Mouse (Mus musculus) neutrophil, adult 5-6 weeks (primary cell): ENCODE data around the gene Gm20716. TPM values are rescaled to one million over a fixed set of nuclear protein-coding genes. Genes with fewer than 3 reads are reported as not detected.
"Not testable (repeated sequence)": the region's sequence is repeated elsewhere in the genome, so short reads cannot be mapped to it uniquely, and the experiment has no call there.

Experiments
- ATAC-seq: fragments of 151-379, 151-347 bp; 2 replicates; pipeline ENCODE4 v1.8.0; 2017; ENCODE audit warnings: mild to moderate bottlenecking, moderate TSS enrichment; ENCODE audit not compliant: insufficient number of reproducible peaks, poor library complexity, low FRiP score, severe bottlenecking; ENCODE audit errors: extremely low read depth
- total RNA-seq: library from RNA; stranded (forward); fragments of 200-1000 nt; gene quantifications from 2 replicates; pipeline ENCODE4 v1.2.3, GENCODE M21; 2017

Gm20716 gene
- total RNA-seq, 1 experiment from 2014 or later = 44.1 TPM

DNA sequence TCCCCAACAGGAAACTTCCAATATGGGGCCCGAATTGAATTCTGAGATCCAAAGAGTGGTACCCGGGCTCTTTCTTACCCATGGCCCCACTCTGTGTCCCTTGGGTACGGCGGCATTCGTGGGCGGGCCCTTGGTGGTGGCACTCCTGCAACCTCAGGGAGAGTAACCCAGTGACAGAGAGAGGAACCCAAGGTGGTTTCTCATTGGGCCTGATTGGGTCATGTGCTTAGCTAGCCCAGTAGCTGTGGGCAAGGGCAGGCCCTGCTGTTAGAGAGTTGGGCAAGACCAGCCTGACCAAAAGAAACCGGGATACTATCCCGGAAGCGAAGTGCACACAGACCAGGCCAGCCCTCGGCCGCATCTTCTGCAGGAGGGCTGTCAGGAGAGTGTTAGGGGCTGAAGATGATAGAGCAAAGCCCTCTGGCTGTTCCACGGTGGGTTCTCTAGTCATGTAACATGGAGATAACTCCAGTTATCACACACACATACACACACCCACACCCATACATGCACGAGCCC, 59.9 kb downstream of the Gm20716 start:
- ATAC-seq = peak; percentile 93

DNA sequence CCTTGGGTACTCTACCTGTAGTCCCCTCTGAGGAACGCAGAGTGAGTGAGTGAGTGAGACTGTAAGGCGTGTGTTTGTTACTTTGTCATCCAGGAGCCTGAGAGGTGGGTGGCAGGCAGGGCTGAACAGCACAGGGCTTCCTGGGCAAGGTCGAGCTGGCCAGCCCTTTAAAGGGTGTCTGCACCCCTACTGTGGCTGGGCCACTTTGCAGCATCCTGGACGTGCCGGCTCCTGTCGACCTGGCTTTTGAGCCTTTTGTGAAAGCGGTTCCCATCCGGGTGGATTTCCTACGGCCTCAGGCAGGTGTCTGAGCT, 60.4 kb downstream of the Gm20716 start:
- ATAC-seq = no peak

DNA sequence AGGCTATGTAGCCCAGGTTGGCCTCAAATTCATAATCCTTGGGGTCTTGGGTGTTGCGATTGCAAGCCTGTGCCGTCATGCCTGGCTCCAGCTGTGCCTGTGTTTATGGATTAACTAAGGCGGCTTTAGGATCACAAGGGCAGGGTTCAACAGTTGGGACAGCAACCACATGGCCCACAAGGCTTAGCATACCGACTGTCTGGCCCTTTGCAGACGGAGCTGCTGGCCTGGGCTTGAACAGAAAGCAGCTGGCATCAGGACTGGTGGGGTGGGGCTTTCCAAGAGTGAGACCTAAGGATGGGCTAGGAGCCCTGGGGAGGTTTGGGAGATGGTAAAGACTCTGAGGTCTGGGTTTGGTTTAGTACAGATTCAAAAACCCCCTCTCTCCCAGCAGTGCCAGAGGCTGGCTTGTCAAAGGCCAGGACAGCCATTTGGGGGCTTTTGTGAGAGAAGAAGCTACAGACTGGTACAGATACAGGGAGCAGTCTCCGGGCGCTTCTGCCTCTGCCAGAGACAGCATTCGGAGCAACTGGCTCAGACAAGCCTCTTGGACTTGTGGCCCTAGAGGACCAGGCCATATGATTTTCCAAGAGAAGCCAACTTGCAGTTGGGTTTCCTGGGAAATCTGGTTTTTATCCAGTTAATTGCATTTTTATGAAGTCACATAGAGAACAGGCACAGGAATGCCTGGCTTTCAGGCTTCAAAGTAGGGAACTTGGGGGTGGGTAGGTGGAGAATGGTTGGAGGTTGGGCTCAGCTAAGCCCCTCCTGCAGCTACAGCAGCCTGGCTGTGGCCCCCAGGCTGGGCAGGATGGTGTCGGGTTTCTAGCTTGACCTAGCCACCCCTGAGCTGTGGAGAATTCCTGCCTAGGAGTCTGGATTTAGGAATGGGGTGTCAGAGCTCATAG, 61.0 kb downstream of the Gm20716 start:
- no peak for ATAC-seq

DNA sequence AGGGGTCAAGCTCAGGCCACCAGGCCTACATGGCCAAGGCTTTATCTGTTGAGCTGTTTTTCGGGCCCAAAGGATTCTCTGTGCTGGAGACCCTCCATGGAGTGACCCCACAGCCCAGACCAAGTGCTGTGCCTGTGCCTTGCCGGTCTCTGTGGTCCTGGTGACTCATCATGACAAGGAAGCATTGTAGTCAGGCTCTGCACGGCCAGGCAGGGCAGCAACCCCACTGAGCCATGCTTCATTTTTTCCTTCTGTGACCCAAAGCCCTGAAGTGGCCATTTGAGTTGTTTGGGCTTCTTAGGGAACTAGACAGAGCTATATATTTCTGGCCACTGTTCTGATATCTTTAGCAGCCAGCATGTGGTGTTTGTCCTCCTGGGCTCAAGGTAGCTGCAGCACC, 62.4 kb downstream of the Gm20716 start:
- no peak for ATAC-seq

DNA sequence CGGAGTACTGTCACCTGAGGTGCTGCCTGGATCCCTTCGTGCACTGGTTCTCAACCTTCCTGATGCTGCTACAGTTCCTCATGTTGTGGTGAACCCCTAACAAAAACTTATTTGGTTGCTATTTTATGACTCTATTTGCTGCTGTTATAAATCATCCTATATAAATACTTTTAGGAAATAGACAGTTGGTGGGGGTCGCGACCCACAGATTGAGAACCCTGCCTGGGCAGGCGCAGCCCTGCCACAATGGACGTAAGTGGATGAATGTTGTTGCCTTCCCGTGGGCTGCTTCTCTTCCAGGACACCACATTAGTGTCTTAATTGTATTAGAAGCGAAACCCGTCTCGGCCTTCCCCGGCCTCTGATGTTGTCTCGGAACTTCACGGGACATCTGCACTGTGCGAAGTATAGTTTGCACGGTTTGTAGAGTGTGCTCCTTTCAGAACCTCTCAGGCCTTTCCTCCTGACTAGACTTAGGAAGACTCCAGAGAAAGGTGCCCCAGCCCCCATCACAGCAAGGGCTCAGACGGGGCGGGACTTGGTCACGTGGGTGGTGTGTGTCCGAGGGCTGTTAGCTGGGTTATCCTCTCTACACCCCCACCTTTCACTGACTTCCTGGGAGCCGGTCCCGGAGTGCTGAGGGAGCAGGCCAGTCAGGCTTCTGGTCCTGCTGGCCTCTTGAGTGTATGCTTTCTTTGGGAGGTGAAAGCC, 63.3 kb downstream of the Gm20716 start:
- ATAC-seq = no peak

DNA sequence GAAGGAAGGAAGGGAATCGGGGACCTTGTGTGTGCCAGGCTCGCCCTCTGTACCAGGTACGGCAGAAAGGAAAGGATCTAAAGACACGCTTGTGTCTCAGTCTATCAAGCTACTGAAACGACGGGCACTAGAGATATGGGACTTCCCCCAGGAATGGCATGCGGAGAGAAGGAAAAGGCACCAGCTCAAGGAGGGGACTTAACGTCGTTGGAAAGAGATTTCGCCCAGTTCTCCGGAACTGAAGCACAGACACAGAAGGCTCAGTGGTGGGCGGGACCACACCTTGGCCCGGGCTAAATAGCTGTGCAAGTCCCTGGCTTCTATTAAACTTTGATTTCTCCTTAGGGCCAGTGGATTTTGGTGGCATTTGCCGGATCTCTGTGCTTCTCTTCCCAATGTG, 68.2 kb downstream of the Gm20716 start:
- no peak for ATAC-seq

DNA sequence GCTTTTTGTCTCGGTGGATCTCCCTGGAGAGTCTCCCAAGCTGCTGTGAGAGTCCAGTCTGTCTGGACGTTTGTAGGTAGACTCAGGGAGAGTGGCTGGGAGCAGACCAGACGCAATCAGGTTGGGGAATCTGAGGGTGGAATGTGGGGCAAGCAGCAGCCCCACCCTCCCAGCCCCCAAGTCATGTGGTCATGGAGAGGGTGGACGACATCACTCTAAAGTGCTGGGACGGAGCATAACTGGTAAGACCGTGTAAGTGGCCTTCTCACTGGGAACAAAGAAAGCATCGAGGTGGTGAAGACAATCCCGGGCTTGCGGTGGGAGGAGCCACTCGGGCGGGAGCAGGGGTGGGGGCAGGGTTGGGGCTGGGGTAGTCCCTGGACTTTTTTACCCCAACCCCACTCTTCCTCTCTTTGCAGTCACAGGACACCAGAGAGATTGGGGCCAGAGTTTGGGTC, 68.6 kb downstream of the Gm20716 start:
- ATAC-seq = no peak

DNA sequence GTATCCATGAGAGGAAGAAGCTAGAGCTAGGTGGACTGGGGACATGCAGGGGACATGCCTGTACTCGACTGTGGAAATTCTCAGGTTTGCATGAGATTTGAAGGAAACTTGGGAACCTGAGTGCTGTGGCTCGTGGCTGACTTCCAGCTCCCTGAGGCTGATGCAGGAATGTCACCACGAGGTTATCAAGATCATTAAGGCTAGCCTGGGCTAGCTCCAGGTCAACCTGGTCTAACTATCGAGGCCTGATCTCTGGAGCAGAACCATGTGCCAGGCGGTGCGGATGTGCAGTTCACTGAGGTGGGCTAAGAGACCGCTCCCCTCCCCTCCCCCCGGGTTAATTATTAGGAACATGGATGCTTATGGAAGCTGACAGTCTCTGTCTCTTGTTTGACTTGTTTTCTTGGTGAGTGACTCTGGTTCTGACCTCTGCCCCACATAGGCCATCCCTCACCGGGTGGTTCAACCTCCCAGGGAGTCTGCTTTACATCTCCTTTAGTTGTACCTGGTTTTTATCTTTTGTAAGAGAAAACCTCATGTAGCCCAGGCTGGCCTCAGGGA, 69.7 kb downstream of the Gm20716 start:
- no peak for ATAC-seq

DNA sequence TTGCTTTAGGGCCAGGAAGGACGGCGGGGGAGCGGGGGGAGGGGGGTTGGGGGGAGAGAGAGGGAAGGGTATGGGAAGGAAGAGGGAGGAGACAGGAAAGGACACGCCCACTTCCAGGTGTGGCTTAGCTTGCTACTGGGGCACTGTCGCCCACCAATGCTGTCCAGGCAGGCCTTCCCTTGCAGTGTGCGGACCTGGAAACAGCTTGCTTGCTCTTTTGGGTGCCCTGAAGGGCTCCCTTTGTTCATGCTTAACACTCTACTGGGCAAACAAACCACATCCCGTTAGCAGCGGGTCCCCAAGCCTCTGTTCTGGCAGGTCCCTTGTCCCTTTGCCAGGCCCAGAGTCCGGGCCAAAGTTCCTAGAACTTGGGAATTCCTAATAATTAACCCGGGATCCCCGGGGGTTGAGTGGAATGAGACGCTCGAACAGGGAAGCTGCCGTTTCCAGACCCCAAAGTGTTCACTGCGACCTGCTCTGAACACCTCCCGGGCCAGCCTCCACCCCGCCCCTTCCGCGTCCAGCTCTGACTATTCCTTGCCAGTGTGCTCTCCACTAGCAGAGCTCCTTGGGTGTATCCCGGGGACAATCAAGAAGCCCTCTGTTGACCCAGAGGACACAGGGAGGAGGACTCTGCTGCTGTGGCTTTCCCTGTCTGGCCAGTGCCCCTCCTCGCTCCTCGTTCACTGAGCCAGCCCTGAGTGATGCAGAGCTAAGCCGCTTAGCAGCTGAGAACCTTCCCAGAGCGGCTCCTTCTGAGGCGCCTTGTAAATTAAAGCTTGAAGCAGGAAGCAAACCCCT, 71.1 kb downstream of the Gm20716 start:
- peak; percentile 17; the same call in 1 of the 2 replicates for ATAC-seq

DNA sequence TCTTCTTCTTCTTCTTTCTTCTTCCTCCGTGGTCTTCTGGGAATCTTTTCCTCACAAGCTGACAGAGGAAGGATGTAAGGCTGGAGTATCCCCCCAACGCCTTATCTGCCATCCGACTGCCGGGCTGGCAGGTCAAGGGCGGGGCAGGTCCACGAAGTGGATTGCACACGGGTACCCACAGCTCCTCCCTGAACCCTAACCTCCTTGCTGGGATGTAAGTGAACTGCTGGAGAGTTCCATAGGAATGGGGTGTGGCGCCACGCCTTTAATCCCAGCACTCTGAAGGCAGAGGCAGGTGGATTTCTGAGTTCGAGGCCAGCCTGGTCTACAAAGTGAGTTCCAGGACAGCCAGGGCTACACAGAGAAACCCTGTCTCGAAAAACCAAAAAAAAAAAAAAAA, 72.2 kb downstream of the Gm20716 start:
- ATAC-seq = not testable (repeated sequence)

DNA sequence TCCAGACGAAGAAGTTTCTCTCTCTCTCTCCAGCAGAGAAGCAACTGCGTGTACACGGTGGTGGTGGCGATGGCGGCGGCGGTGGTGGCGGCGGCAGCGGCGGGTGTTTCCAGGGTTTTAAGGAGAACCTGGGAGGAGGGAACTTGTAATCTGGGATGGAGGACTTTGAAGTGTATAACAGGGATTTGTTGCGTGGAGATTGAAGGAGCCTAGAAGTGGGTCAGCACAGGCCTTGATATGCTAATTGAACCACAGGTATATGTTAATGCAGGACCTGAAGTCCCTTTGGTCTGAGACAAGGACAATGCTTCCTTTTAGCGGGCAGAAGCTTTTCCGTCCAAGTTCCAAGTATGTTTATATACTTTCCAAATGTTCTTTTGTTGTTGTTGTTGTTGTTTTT, 73.8 kb downstream of the Gm20716 start:
- no peak for ATAC-seq

DNA sequence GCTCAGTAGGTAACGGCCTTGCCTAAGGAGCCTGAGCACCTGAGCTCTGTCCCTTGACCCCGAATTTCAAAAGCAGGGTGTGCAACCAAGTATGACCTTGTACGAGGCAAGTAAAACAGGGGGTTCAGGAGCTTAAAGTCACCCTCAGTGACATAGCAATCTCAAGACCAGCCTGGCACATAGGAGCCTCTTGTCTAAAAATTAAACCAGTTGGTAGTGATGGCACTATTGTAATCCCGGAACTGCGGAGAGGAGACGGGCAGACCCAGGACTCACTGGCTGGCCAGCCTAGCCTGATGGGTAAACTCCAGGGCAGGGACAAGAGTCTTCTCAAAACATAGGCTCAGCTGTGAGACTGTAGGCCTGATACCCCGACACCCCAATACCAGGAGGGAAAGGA, 74.5 kb downstream of the Gm20716 start:
- no peak for ATAC-seq

DNA sequence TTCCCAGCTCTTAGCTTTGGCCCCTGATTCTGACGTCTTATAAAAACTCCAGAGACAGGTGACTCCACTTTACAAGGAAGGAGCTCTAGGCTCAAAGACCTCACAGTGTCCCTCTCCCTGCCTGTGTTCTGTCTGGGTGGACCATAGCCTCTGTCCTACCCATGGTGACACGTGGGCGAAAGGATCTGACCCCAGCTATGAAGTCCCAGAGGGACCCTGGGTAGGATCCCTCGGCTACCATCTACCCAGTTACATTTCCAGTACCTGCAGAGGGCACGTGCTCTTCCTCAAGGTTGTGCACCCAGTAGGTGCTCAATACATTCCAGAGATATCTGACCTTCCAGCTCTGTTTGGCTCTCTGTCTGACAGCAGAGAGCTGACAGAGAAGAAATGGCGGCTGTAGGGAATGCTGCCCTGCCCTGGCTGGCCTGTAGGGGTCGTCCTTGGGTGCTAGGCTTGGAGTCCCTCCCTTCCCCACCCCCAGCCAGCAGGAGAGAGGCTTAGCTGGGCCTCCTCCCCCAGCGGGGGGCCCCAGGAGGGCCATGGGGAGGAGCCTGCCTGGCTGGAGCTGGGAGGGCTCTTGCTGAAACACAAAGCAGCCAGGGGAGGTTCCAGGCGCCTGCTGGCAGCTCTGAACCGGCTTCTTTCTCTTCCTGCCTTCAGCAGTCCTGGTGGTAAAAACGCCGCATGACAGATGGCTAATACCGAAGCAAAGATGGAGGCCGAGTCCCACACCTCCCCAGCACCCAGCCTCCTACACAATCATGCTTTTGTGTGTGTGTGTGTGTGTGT, 75.9 kb downstream of the Gm20716 start:
- peak; percentile 31 for ATAC-seq

DNA sequence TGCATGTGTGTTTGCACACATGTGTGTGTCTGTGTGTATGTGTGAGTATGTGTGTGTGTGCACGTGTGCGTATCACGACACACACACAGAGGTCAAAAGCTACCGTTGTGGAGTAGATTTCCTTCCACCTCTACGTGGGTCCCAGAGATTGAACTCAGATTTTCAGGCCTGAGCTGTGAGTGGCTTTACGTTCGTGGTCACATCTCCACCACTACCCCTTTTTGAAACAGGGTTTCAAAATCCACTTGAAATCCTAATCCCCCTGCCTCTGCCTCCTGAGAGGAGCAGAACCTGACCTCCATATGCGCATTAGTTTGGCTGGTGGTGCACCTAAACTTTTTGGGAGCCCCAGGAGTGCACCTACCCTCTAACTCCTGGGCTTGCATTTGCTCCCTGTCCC, 80.9 kb downstream of the Gm20716 start:
- no peak for ATAC-seq

DNA sequence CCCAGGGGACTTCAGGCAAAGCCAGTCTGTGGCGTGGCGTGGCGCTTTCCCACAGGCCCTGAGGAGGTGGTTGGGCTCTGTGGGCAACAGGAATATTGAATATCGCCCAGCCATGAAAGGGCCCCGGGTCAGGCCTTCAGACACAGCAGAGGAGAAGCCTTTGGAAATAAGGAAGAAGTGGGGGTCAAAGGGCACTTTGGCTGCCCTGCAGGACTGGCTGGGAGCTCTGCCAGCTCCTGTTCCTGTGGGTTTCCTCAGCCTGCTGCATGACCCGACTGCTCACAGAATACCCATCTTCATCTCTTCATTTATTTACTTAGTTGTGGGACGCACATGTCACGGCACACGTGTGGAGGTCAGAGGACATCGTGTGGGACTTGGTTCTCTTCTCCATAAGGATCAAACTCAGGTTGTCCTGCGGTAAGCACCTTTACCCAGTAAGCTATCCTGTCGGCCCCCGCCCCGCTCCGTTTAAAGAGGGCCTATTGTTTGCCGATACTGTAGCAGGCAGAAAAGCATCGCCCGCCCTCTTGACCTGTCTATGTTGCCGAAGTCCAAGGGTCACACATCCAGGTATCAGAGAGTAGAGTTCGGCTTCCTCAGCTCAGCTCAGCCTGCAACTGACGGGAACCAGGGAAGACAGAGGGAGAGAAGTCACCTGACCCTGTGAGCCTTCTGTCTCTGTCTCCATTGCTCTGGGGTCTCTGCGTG, 82.3 kb downstream of the Gm20716 start:
- ATAC-seq = no peak

DNA sequence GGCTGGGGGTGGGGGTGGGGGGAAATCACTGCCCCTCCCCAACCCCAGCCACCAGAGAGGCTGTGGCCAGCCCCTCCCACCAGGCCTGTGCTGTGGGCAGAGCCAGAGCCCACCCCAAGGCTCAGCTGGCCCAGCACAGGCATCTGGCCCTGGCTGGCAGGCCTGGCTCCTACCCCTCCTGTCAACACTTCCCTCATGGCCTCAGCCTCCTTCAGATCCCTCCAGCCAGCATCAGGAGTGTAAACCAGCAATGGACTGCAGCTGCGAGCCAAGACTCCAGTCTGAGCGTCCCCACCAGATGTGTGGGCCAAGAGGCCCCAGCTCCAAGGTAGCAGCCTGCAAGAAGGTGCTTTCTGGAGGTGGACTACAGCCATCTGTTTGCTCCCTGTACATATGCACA, 84.7 kb downstream of the Gm20716 start:
- no peak for ATAC-seq

DNA sequence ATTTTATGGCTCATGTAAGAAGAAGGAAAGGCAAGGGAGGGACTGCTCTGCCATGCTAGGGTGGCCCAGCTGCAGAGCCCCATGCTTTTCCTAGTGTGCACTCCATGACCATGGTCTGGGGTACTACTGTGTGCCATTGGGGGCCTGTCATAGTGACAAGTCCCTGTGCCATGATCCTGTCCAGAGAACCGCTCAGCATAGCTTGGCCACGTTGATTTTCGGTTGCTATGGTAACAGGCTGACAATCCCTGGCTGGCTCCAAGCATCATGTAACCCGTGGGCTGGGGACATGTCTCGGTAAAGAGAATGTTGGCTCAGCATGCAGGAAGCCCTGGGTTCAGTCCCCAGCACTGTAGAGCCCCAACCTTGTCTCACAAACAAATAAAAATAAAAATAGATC, 86.4 kb downstream of the Gm20716 start:
- ATAC-seq = no peak

DNA sequence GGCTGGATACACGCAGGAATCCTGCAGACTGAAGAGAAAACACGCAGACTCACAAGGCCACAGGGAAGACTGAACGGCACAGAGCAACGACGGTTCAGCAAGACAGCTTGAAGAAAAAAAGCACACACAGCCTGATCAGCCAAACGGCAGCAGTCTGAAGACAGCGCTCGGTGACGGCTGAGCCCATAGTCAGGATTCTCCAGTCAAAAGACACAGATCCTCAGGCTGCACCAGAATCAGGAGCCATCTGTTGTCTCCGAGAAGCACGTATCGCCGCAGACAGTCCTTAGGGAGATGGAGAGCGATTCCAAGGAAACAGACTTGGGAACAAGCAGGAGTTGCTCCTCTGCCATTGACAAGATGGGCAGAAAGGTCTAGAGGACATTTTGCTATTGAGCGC, 93.0 kb downstream of the Gm20716 start:
- no peak for ATAC-seq
